Comparison of ENCODE assay signal across 9 mouse cellular contexts in genomic region chr8:71525226-71526050, GRCm38 (mm10). TPM values are rescaled to one million over a fixed set of nuclear protein-coding genes. Genes with fewer than 3 reads are reported as not detected.
DNase-seq lines count a peak whose midpoint lies in the region; ATAC-seq and TF ChIP-seq lines count a peak whose summit lies in the region.
"Had no signal": no experiment of that assay in that cellular context is flagged by ENCODE, and none has a peak within 500 bp of the region (broad histone marks: within the 10 kb centered on the region; RNA-seq: fewer than 3 reads in every experiment).

TSS of gene Ccdc194 (minus strand) at chr8:71525711.

- H3K36me3 ChIP-seq in forebrain, embryonic 11.5 days (ENCODE audit: control insufficient read depth, insufficient read depth, low read length) = no peaks in the 10 kb centered on the region
- no peaks in the 10 kb centered on the region for H3K36me3 ChIP-seq in forebrain, embryonic 15.5 days
- no peaks in the 10 kb centered on the region for H3K36me3 ChIP-seq in lung, embryonic 15.5 days
- H3K36me3 ChIP-seq in limb, embryonic 14.5 days (ENCODE audit: control insufficient read depth, insufficient read depth, low read length) = no peaks in the 10 kb centered on the region
- no peaks in the 10 kb centered on the region for H3K36me3 ChIP-seq in stomach, embryonic 16.5 days (ENCODE audit: control insufficient read depth, insufficient read depth, low read length)

- TF ChIP-seq POLR2A in limb, embryonic 14.5 days (IDR thresholded peaks at IDR 0.05; ENCODE audit: borderline replicate concordance, extremely low read depth, insufficient read depth, insufficient read length) = no peak

- peak within 1 kb of the TSS; percentile 29; the same call in 1 of the 2 replicates for H3K4me2 ChIP-seq in forebrain, embryonic 11.5 days (ENCODE audit: low read depth, low read length, severe bottlenecking)
- H3K4me2 ChIP-seq in forebrain, embryonic 15.5 days (replicated peaks) = no peak within 1 kb of the TSS
- H3K4me2 ChIP-seq in lung, embryonic 15.5 days = peak within 1 kb of the TSS; percentile 35
- no peak within 1 kb of the TSS; the same call in 1 of the 2 replicates for H3K4me2 ChIP-seq in limb, embryonic 14.5 days (replicated peaks; ENCODE audit: low read depth, low read length, severe bottlenecking)
- peak within 1 kb of the TSS; percentile 21; the same call in 1 of the 2 replicates for H3K4me2 ChIP-seq in stomach, embryonic 16.5 days (ENCODE audit: low read depth, low read length)

- no peaks in the 10 kb centered on the region; the same call in 1 of the 2 replicates for H3K4me1 ChIP-seq in forebrain, embryonic 11.5 days (replicated peaks; ENCODE audit: control insufficient read depth, insufficient read depth, low read length)
- peaks cover 9% of the 10 kb centered on the region; the same call in 1 of the 2 replicates for H3K4me1 ChIP-seq in forebrain, embryonic 15.5 days
- H3K4me1 ChIP-seq in lung, embryonic 15.5 days = peaks cover 35% of the 10 kb centered on the region
- peaks cover 5% of the 10 kb centered on the region; the same call in 1 of the 2 replicates for H3K4me1 ChIP-seq in limb, embryonic 14.5 days (ENCODE audit: control insufficient read depth, insufficient read depth, low read length)
- H3K4me1 ChIP-seq in stomach, embryonic 16.5 days (ENCODE audit: control insufficient read depth, insufficient read depth, low read length) = peaks cover 19% of the 10 kb centered on the region; the same call in 1 of the 2 replicates

- no peak within 1 kb of the TSS for H3K27ac ChIP-seq in forebrain, embryonic 11.5 days (ENCODE audit: low read depth, low read length)
- H3K27ac ChIP-seq in forebrain, embryonic 15.5 days (replicated peaks) = no peak within 1 kb of the TSS
- H3K27ac ChIP-seq in lung, embryonic 15.5 days = peak within 1 kb of the TSS; percentile 79
- 0 out of 2 replicates have a peak within 1 kb of the TSS, but pooled peaks have one; percentile 38 for H3K27ac ChIP-seq in limb, embryonic 14.5 days (replicated peaks; ENCODE audit: low read depth, low read length)
- H3K27ac ChIP-seq in stomach, embryonic 16.5 days (ENCODE audit: low read length) = peak within 1 kb of the TSS; percentile 3; the same call in 1 of the 2 replicates

- 8% methylated on average over 46 of the region's 46 CpGs for WGBS in forebrain, embryonic 11.5 days
- WGBS in forebrain, embryonic 15.5 days = 7% methylated on average over 46 of the region's 46 CpGs
- WGBS in lung, embryonic 15.5 days = 16% methylated on average over 46 of the region's 46 CpGs
- 5% methylated on average over 46 of the region's 46 CpGs for WGBS in limb, embryonic 14.5 days
- 24% methylated on average over 46 of the region's 46 CpGs for WGBS in stomach, embryonic 16.5 days

- H3K9me3 ChIP-seq in forebrain, embryonic 11.5 days (ENCODE audit: control insufficient read depth, low read length) = no peaks in the 10 kb centered on the region
- H3K9me3 ChIP-seq in forebrain, embryonic 15.5 days = no peaks in the 10 kb centered on the region
- no peaks in the 10 kb centered on the region for H3K9me3 ChIP-seq in lung, embryonic 15.5 days
- H3K9me3 ChIP-seq in limb, embryonic 14.5 days (ENCODE audit: control insufficient read depth, low read length) = no peaks in the 10 kb centered on the region
- no peaks in the 10 kb centered on the region for H3K9me3 ChIP-seq in stomach, embryonic 16.5 days (replicated peaks; ENCODE audit: control insufficient read depth, low read length)

- peak; percentile 62 for DNase-seq in forebrain, embryonic 11.5 days (ENCODE audit: low spot score)
- DNase-seq in lung, postnatal 10 days = no peak
- no peak for DNase-seq in limb, embryonic 14.5 days (ENCODE audit: low spot score)
- no peak for DNase-seq in ovary, postnatal 36 days (ENCODE audit: low spot score)
- no peak for DNase-seq in urinary bladder, adult 2 months (ENCODE audit: low spot score)
- DNase-seq: thymus, adult 2 months had no signal

- ATAC-seq in forebrain, embryonic 11.5 days (replicated peaks; ENCODE audit: low FRiP score) = no peak
- no peak for ATAC-seq in forebrain, embryonic 15.5 days (replicated peaks)
- no peak for ATAC-seq in lung, embryonic 15.5 days (ENCODE audit: borderline replicate concordance, extremely low read depth, low FRiP score, low TSS enrichment)
- no peak for ATAC-seq in limb, embryonic 14.5 days (ENCODE audit: low FRiP score, low read depth)
- ATAC-seq in stomach, embryonic 16.5 days (ENCODE audit: insufficient read depth, low FRiP score) = no peak

- peaks cover 24% of the 10 kb centered on the region for H3K27me3 ChIP-seq in forebrain, embryonic 11.5 days (ENCODE audit: control insufficient read depth, insufficient read depth, low read length)
- H3K27me3 ChIP-seq in forebrain, embryonic 15.5 days = peaks cover 35% of the 10 kb centered on the region
- H3K27me3 ChIP-seq in lung, embryonic 15.5 days = peaks cover 12% of the 10 kb centered on the region
- peaks cover 25% of the 10 kb centered on the region for H3K27me3 ChIP-seq in limb, embryonic 14.5 days (ENCODE audit: control insufficient read depth, insufficient read depth, low read length)
- peaks cover 12% of the 10 kb centered on the region for H3K27me3 ChIP-seq in stomach, embryonic 16.5 days (ENCODE audit: control insufficient read depth, insufficient read depth, low read length)

- H3K4me3 ChIP-seq in forebrain, embryonic 11.5 days (ENCODE audit: low read depth, low read length) = peak within 1 kb of the TSS; percentile 11; the same call in 1 of the 2 replicates
- H3K4me3 ChIP-seq in forebrain, embryonic 15.5 days = no peak within 1 kb of the TSS
- H3K4me3 ChIP-seq in lung, embryonic 15.5 days = peak within 1 kb of the TSS; percentile 17; the same call in 1 of the 2 replicates
- H3K4me3 ChIP-seq in limb, embryonic 14.5 days (replicated peaks; ENCODE audit: low read length) = peak within 1 kb of the TSS; percentile 16
- H3K4me3 ChIP-seq in stomach, embryonic 16.5 days (replicated peaks; ENCODE audit: low read length) = peak within 1 kb of the TSS; percentile 11; the same call in 1 of the 2 replicates

- H3K9ac ChIP-seq in forebrain, embryonic 11.5 days (ENCODE audit: low read length) = no peak within 1 kb of the TSS
- no peak within 1 kb of the TSS for H3K9ac ChIP-seq in forebrain, embryonic 15.5 days (replicated peaks)
- H3K9ac ChIP-seq in lung, embryonic 15.5 days = 0 out of 2 replicates have a peak within 1 kb of the TSS, but pooled peaks have one; percentile 7
- H3K9ac ChIP-seq in limb, embryonic 14.5 days (ENCODE audit: low read depth, low read length, severe bottlenecking) = peak within 1 kb of the TSS; percentile 28; the same call in 1 of the 2 replicates
- H3K9ac ChIP-seq in stomach, embryonic 16.5 days (ENCODE audit: low read length) = peak within 1 kb of the TSS; percentile 60

RNA-seq across cellular contexts. Expression of gene Ccdc194, which starts in this region (rescaled TPM):
- polyA plus RNA-seq in forebrain, embryonic 11.5 days (2014; fragmentation: Nextera tagmentation; extraction: Ambion mirVana) = 0.29 TPM in 1 of 2 replicates, not detected in the other
- polyA plus RNA-seq in forebrain, embryonic 15.5 days (2015; fragmentation: Nextera tagmentation; extraction: Ambion mirVana) = 0.11 TPM in 1 of 2 replicates, not detected in the other
- polyA plus RNA-seq in lung, embryonic 15.5 days (2015; fragmentation: Nextera tagmentation; extraction: Ambion mirVana) = 0.39 and 0.65 TPM in 2 replicates
- 1.3 and 1.6 TPM in 2 replicates for polyA plus RNA-seq in limb, embryonic 14.5 days (2012; rRNA removed)
- polyA plus RNA-seq in limb, embryonic 14.5 days (2014; fragmentation: Nextera tagmentation; extraction: Ambion mirVana) = 0.57 and 1.2 TPM in 2 replicates
- polyA plus RNA-seq in stomach, embryonic 16.5 days (2015; fragmentation: Nextera tagmentation; extraction: Ambion mirVana) = 0.32 and 0.40 TPM in 2 replicates
- polyA plus RNA-seq in urinary bladder, adult 2 months (2012; rRNA removed) = 0.12 TPM in 2 replicates

Comparison
In these comparisons a context has a peak if more than half of its experiments do, and no peak if none do; other contexts are left out.
1. Peak in DNase-seq, H3K4me3 ChIP-seq and H3K4me2 ChIP-seq in forebrain, embryonic 11.5 days; RNA of the gene not detected or under 1 TPM.
2. H3K27ac ChIP-seq: peak in lung, embryonic 15.5 days (single experiment), limb, embryonic 14.5 days (single experiment) and stomach, embryonic 16.5 days (single experiment); none in forebrain, embryonic 11.5 days (single experiment) and forebrain, embryonic 15.5 days (single experiment).
3. H3K4me2 ChIP-seq: peak in lung, embryonic 15.5 days (single experiment) and stomach, embryonic 16.5 days (single experiment); none in forebrain, embryonic 15.5 days (single experiment) and limb, embryonic 14.5 days (single experiment).
4. H3K9ac ChIP-seq: peak in lung, embryonic 15.5 days (single experiment), limb, embryonic 14.5 days (single experiment) and stomach, embryonic 16.5 days (single experiment); none in forebrain, embryonic 11.5 days (single experiment) and forebrain, embryonic 15.5 days (single experiment).